Mouse (Mus musculus) hindbrain, embryonic 10.5 days (tissue): ENCODE results near the gene Saxo1. TPM values are rescaled to one million over a fixed set of nuclear protein-coding genes. Genes with fewer than 3 reads are reported as not detected.

Experiments used
- DNase-seq: peaks from one replicate; pipeline ENCODE4 v3.0.0-alpha.2; 2017; ENCODE audit warnings: low spot score
- H3K27ac ChIP-seq: fragments of 300-500 bp; sonication (generic); 2 replicates; pipeline ENCODE4 v1.5.1; 2016; ENCODE audit warnings: mild to moderate bottlenecking, moderate library complexity
- H3K27me3 ChIP-seq: fragments of 300-500 bp; sonication (generic); 2 replicates; pipeline ENCODE4 v1.6.1; 2016; ENCODE audit warnings: mild to moderate bottlenecking; ENCODE audit not compliant: poor library complexity, insufficient read depth, severe bottlenecking
- H3K36me3 ChIP-seq: fragments of 300-500 bp; sonication (generic); 2 replicates; pipeline ENCODE4 v1.6.1; 2016; ENCODE audit warnings: mild to moderate bottlenecking, moderate library complexity
- H3K4me1 ChIP-seq: fragments of 300-500 bp; sonication (generic); replicated peaks from 2 replicates; pipeline ENCODE4 v1.6.1; 2016; ENCODE audit warnings: mild to moderate bottlenecking
- H3K4me3 ChIP-seq: fragments of 300-500 bp; sonication (generic); 2 replicates; pipeline ENCODE4 v1.5.1; 2016; ENCODE audit warnings: mild to moderate bottlenecking, moderate library complexity
- H3K9me3 ChIP-seq: fragments of 300-500 bp; sonication (generic); 2 replicates; pipeline ENCODE4 v1.6.1; 2016; ENCODE audit warnings: mild to moderate bottlenecking, moderate library complexity
- WGBS: fragments of 180-500 bp; shearing (Covaris S2); methylation state at CpG from one replicate; pipeline ENCODE4 v1.1.7; 2016; 5-methylcytosine and 5-hydroxymethylcytosine counted together
- polyA plus RNA-seq: library from polyadenylated mRNA; unstranded; fragments of >200 nt; fragmentation: Nextera tagmentation; extraction: Ambion mirVana; gene quantifications from 2 replicates; pipeline ENCODE4 v1.2.1, GENCODE M21; 2016

Gene Saxo1
- polyA plus RNA-seq, 1 experiment from 2014 or later, result not detected

GRCm38 (mm10) chr4:86548332-86548731 lies 9.8 kb downstream of the Saxo1 start:
- no peak overlapping the region for H3K4me3 ChIP-seq
- H3K36me3 ChIP-seq, result no peaks in the 10 kb centered on the region
- DNase-seq, result no peak
- 86% methylated on average over 9 of the region's 9 CpGs for WGBS
- no peaks in the 10 kb centered on the region for H3K4me1 ChIP-seq
- H3K9me3 ChIP-seq, result no peaks in the 10 kb centered on the region
- H3K27ac ChIP-seq, result no peak overlapping the region
- no peaks in the 10 kb centered on the region for H3K27me3 ChIP-seq

- Histone ChIP-seq H3K27me3 (no peaks in the 10 kb centered on the region), H3K9me3 (no peaks in the 10 kb centered on the region), H3K4me1 (no peaks in the 10 kb centered on the region), H3K4me3 (no peak overlapping the region), H3K27ac (no peak overlapping the region), H3K36me3 (no peaks in the 10 kb centered on the region)
- WGBS, result 59% methylated on average over 5 of the region's 5 CpGs
- DNase-seq, result no peak
Measured at GRCm38 (mm10) chr4:86545615-86546014, 12.5 kb downstream of the Saxo1 start.

GRCm38 (mm10) chr4:86543999-86544398 lies 14.1 kb downstream of the Saxo1 start:
- H3K27me3 ChIP-seq, result no peaks in the 10 kb centered on the region
- no peaks in the 10 kb centered on the region for H3K4me1 ChIP-seq
- DNase-seq, result no peak
- H3K9me3 ChIP-seq, result no peaks in the 10 kb centered on the region
- H3K4me3 ChIP-seq, result no peak overlapping the region
- 84% methylated on average over 3 of the region's 3 CpGs for WGBS
- H3K27ac ChIP-seq, result no peak overlapping the region
- no peaks in the 10 kb centered on the region for H3K36me3 ChIP-seq

DNA sequence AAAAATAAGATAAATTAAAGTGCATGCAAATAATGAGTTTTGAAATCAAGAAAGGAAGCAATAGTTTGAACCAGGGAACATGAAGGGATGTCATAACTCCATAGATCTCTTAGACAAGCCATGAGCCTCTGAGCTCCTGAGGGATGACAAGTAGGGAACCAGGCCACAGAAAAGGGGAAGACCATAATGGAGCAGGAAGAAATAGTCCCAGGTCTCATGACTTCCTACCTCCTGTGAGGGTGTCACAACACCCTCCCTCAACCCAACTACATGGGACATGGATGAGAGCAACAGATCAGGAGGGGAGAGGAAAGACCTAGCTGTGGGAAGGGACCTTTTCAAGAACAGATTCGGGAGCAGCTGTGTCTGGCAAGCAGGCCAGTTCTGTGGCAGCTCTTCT lies 16.6 kb downstream of the Saxo1 start:
- Histone ChIP-seq H3K27me3 (no peaks in the 10 kb centered on the region), H3K4me1 (no peaks in the 10 kb centered on the region), H3K4me3 (no peak overlapping the region), H3K9me3 (no peaks in the 10 kb centered on the region), H3K36me3 (no peaks in the 10 kb centered on the region), H3K27ac (no peak overlapping the region)
- WGBS, result 92% methylated on average over 1 of the region's 1 CpGs
- DNase-seq, result no peak

DNA sequence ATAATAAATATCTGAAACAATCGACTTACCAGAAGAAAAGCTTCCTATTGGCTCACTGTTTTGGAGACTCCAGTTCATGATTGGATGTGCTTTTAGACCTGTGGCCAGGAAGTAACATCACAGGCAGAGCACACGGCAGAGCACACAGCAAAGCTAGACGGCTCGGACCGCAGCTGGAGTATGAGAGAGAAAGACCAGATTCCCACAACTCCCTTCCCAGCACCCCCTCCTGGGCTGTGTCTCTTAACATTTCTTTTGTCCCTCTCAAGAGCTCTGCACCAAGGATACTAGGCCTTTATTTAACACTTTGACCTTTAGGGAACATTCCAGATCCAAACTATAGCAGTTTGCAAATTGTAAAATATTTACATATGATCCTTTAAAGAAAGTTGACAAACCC lies 19.2 kb downstream of the Saxo1 start:
- DNase-seq, result no peak
- Histone ChIP-seq H3K27me3 (no peaks in the 10 kb centered on the region), H3K36me3 (no peaks in the 10 kb centered on the region), H3K4me3 (no peak overlapping the region), H3K4me1 (no peaks in the 10 kb centered on the region), H3K27ac (no peak overlapping the region), H3K9me3 (no peaks in the 10 kb centered on the region)
- WGBS, result 95% methylated on average over 5 of the region's 5 CpGs

GRCm38 (mm10) chr4:86537972-86538371 lies 20.2 kb downstream of the Saxo1 start:
- WGBS, result 47% methylated on average over 4 of the region's 4 CpGs
- Histone ChIP-seq H3K4me1 (no peaks in the 10 kb centered on the region), H3K4me3 (no peak overlapping the region), H3K9me3 (no peaks in the 10 kb centered on the region), H3K27me3 (no peaks in the 10 kb centered on the region), H3K36me3 (no peaks in the 10 kb centered on the region), H3K27ac (no peak overlapping the region)
- DNase-seq, result no peak

DNA sequence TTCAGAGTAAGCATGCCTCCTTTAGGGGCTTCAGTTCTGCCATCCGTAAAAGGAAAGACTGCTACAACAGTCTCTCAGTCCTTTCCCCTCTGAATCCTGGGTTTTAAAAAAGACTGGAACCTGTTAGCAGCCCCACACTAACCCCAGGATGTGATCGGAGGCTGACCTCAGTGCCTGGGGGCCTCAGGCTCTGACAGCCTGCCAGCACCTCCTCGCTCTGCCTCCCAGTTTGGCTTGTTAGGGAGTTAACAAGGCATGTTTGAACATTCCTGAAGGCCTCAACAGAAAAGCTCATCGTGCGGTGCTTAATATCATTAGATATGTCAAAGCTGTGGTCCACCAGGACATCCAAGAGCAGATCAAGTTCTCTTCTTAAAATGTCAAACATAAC lies 24.0 kb downstream of the Saxo1 start:
- DNase-seq, result no peak
- Histone ChIP-seq H3K4me3 (no peak overlapping the region), H3K4me1 (no peaks in the 10 kb centered on the region), H3K36me3 (no peaks in the 10 kb centered on the region), H3K27me3 (no peaks in the 10 kb centered on the region), H3K27ac (no peak overlapping the region), H3K9me3 (no peaks in the 10 kb centered on the region)
- 62% methylated on average over 5 of the region's 5 CpGs for WGBS

DNA sequence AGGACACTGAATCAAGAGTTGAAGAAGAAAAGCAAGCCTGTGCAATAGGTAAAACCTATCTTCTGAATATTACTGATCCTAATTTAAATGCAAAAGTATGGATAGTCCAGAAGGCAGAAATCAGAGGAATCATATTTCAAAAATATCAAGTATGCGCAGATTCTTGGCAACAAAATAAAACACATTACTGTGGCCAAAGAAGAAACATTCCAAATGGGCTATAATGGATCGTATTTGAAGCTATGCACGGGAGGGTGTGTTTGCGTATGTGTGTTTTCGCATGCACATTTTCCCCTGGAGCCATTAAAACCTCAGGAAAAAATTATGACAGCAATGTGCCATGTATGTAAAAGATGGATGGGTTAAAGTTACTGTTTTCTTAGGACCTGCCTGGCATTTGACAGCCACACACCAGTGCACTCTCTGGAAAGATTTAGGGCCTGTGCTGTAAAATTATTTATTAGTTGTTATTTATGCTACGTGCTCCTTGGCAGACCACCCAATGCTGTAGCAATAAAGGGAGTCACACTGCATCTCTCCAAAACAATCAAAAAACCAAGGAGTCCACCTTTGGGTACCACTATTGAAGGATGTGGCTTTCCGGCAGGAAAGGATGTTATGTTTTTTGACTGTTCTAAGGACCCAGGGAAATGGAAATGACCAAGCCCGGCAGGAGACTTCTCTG lies 24.6 kb downstream of the Saxo1 start:
- WGBS, result 87% methylated on average over 8 of the region's 8 CpGs
- no peaks in the 10 kb centered on the region for H3K27me3 ChIP-seq
- H3K4me3 ChIP-seq, result no peak overlapping the region
- H3K4me1 ChIP-seq, result no peaks in the 10 kb centered on the region
- H3K27ac ChIP-seq, result no peak overlapping the region
- no peaks in the 10 kb centered on the region for H3K9me3 ChIP-seq
- no peak for DNase-seq
- no peaks in the 10 kb centered on the region for H3K36me3 ChIP-seq

- Histone ChIP-seq H3K9me3 (no peaks in the 10 kb centered on the region), H3K4me1 (no peaks in the 10 kb centered on the region), H3K27me3 (no peaks in the 10 kb centered on the region), H3K4me3 (no peak overlapping the region), H3K27ac (no peak overlapping the region), H3K36me3 (no peaks in the 10 kb centered on the region)
- DNase-seq, result no peak
- WGBS, result 73% methylated on average over 6 of the region's 6 CpGs
Measured at GRCm38 (mm10) chr4:86529161-86529560, 29.0 kb downstream of the Saxo1 start.

DNA sequence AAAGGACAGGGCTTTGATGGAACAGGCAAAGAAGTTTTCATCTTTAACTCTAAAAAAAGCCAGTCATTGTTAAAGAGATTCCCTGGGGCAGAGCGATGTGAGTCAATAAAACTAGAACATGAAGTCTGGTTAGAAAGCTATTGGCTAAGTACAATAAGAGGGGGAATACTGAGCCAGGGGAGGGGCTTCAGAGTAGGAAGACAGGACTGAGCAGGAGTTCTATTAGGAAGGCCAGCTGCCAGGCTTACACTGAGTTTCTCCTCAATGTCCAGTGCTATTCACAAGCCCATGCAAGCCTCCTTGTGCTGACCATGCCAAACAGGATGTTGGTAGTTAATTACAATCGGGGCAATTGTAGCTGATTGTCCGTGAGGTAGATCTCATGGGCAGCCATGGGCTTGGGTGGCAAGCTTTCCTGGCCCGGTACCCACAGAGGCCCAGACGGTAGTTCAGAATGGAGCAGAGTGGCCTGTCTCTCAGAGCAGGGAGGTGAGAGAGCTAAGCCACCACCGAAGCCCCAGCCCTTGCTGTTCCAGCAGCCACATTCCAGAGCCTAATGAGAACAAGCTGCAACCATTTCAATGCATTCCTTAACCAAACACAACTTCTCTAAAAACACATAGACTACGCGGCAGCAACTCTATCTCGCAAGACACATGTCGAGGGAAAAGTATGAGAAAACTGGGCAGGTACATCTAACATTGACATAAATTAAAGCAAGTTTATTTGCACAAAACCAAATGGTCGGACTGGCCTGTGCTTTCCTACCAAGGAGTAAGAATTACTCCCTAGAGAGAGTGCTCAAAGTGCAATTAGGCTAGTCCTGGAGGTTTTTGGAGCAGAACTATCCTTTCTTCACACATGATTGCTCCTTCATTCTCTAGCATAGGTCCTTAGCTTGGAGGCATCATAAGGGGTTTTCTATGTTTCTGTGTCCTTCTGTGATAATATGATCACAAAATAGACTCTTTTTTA lies 30.7 kb downstream of the Saxo1 start:
- DNase-seq, result peak; percentile 34

GRCm38 (mm10) chr4:86524483-86524882 lies 33.6 kb downstream of the Saxo1 start:
- Histone ChIP-seq H3K9me3 (no peaks in the 10 kb centered on the region), H3K4me1 (no peaks in the 10 kb centered on the region), H3K4me3 (no peak overlapping the region), H3K27me3 (no peaks in the 10 kb centered on the region), H3K27ac (0 out of 2 replicates have a peak overlapping the region, but pooled peaks have one; percentile 12), H3K36me3 (no peaks in the 10 kb centered on the region)
- 94% methylated on average over 1 of the region's 1 CpGs for WGBS
- DNase-seq, result no peak

More for the DNA sequence above, 30.7 kb downstream of the Saxo1 start:
- no peaks in the 10 kb centered on the region for H3K27me3 ChIP-seq
- peak overlapping the region; percentile 73 for H3K27ac ChIP-seq
- H3K4me1 ChIP-seq, result no peaks in the 10 kb centered on the region
- H3K36me3 ChIP-seq, result no peaks in the 10 kb centered on the region
- 64% methylated on average over 11 of the region's 11 CpGs for WGBS
- H3K4me3 ChIP-seq, result no peak overlapping the region
- H3K9me3 ChIP-seq, result no peaks in the 10 kb centered on the region

GRCm38 (mm10) chr4:86523771-86524170 lies 34.4 kb downstream of the Saxo1 start:
- Histone ChIP-seq H3K27me3 (no peaks in the 10 kb centered on the region), H3K4me1 (no peaks in the 10 kb centered on the region), H3K9me3 (no peaks in the 10 kb centered on the region), H3K36me3 (no peaks in the 10 kb centered on the region), H3K4me3 (no peak overlapping the region), H3K27ac (no peak overlapping the region)
- 93% methylated on average over 5 of the region's 5 CpGs for WGBS
- no peak for DNase-seq

- Histone ChIP-seq H3K4me1 (no peaks in the 10 kb centered on the region), H3K27ac (no peak overlapping the region), H3K36me3 (no peaks in the 10 kb centered on the region), H3K4me3 (no peak overlapping the region), H3K9me3 (no peaks in the 10 kb centered on the region), H3K27me3 (no peaks in the 10 kb centered on the region)
- no peak for DNase-seq
- 91% methylated on average over 12 of the region's 12 CpGs for WGBS
Measured at GRCm38 (mm10) chr4:86520695-86521094, 37.4 kb downstream of the Saxo1 start.
